Mouse (Mus musculus): ENCODE measurements around the gene Pik3r2. TPM values are rescaled to one million over a fixed set of nuclear protein-coding genes. Genes with fewer than 3 reads are reported as not detected.

The Pik3r2 gene
- total RNA-seq, 4 experiments from 2014 or later = 19.3 to 24.1 (median 22.2) TPM

DNA sequence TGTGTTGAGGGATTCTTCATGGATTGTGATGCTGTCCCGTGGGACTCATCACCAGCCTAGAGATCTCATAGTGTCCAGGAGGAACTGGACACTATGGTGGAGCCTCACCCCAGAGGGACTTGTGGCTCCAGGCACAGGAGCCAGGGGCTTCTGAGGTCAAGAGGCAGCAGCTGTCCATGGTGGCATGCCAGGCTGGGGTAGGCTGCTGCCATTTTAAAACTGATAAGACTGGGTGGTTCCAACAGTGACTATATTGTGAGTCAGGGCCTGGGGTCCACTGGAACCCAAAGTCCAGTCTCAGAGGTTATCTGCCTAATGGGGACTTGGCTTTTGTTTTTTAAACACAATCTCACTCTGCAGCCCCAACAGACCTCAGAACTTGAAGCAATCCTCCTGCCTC, 25.3 kb upstream of the Pik3r2 start:
- DNase-seq (ENCODE audit: low spot score) = no peak

DNA sequence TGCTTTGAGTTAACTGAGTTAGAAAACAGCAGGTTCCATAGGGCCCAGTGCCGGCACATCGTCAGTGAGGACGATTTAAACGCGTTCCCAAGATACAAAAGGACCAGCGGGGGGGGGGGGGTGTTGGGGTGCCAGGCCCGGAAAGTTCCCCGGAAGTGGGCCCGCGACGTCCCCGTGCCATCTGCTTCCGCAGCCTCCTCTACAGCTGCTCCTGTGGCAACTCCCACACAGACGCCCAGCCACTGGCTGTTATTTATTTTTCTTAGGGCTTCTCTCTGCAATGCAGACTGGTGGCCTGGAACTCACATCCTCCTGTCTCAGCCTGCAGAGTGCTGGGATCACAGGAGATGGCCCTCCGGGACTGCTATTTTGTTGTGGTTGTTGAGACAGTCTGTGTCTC, 24.6 kb upstream of the Pik3r2 start:
- DNase-seq (ENCODE audit: low spot score) = no peak

DNA sequence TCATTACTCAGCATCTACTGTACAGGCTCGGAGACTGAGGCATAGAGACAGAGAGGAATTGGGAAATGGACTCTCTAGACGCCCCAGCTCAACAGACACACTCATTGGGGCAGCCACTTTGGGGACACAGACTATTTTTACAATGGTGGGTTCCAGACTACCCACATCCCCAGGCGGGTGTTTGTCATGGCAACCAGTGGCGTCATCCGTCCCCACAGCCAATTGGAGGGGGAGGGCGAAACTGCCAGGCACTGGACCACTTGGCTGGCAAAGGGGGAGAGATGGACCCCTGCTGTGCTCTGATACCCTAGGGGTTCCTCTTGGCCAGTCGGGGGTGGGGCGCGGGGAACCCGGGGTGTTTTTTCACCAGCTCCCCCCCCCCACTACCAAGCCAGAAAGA, 24.1 kb upstream of the Pik3r2 start:
- no peak for DNase-seq (ENCODE audit: low spot score)

DNA sequence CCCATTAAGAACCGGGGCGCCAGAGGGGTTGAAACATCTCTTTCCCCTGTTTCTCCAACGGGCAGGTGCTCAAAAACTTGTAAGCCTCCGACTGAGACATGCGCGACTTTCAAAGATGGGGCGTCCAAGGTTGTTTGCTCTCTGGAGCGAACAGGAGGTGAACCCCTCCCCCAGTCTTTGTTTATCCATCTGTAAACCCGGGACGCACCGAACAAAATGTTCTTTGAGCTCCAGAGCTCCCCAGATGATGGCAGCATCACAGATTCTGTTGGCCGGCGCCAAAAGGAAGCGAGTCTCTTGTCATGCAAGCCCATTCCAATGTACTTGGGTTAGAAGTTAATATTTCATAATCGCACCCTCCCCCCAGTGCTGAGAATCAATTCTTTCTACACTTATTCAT, 21.8 kb upstream of the Pik3r2 start:
- DNase-seq (ENCODE audit: low spot score) = no peak

DNA sequence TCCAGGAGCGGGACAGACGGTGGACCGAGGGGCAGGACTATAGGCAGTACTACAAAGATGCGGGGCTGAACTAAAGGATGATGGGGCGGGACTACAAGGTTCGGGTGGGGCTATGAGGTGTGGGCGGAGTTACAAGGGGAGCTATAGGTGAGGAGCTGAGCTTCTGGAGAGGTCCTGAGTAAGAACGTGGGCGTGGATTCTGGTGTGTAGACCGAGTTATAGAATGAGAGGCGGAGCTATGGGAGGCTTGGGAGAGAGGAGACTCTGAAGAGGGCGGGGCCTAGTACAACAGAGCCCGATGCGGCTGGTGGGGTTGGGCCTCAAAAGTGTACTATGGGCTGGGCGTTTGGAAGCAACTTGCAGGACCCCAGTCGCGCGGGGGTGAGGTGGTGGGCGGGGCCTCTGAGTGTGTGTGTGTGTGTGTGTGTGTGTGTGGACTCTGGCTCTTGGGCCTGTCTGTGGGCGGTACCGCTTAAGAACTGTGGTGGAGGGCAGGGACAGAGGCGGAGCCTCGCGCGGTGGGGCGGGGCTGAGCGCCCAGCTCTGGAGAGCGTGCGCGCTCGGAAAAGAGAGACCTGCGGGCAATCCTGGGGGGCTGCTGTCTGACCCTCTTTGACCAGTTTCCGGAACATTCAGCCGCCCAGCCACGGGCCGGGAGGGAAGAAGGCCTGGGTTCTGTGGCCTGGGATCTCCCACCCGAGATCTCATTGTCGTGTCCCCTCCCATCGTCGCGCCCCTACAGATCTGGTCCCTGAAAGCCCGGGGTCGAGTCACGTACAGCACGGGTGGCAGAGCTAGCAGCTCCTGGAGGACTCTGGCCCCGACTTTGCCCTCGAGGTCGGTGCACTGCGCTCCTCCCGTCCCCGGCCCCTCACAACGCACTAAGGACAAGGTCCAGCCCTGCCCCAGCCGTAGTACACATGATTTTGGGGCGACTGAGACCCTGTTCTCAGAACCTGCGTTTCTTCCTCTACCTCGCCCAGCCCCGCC, 20.9 kb upstream of the Pik3r2 start:
- peak; percentile 81 for DNase-seq (ENCODE audit: low spot score)

DNA sequence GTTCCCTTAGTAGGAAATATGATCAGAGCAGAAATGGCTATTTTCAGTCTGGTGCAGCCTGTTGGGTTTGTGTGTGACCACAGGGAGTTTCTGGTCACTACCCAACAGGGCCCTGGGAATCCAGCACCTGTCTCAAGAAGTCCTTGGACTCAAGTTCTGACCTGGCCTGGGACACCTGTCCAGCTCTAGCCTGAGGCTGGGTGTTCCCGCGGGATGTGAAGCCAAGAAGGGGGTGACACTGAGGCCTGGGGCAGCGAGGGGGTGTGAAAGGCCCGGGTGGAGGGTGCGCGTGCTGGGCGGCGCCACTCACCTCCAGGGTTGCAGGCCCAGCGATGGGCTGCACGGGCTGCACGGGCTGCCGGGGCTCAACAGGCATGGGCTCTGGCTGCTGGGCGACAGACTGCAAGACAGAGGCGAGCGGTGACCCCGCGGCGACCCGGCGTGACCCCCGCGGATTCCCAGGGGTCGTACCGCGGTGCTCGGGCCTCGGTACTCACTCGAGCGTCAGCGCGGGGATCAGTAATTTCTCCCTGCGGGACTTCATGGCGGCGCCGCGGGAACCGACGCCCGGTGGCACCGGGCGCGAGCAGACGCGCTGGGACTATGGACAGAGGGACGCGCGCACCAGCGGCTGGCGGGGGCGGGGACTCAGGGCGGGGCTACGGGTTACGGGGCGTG, 20.0 kb upstream of the Pik3r2 start:
- DNase-seq (ENCODE audit: low spot score) = no peak

DNA sequence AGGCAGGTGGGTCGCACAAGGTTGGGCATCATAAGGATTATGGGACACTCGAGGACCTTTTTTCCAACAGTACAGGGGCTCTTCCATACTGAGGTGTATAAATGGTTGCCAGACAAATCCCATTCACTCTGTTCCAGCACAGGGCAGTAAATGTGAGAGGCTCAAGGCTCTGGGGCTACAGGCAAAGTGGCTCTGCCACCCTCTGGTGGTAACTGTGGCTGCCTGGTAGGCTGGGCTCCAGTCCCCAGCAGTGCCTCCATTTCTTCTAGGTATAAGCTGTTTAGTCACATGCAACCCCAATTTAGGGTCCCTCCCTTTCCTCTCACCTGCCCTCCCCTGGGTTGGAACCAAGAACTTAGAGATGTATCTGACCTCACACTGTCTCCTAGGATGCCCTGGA, 18.9 kb upstream of the Pik3r2 start:
- no peak for DNase-seq (ENCODE audit: low spot score)

DNA sequence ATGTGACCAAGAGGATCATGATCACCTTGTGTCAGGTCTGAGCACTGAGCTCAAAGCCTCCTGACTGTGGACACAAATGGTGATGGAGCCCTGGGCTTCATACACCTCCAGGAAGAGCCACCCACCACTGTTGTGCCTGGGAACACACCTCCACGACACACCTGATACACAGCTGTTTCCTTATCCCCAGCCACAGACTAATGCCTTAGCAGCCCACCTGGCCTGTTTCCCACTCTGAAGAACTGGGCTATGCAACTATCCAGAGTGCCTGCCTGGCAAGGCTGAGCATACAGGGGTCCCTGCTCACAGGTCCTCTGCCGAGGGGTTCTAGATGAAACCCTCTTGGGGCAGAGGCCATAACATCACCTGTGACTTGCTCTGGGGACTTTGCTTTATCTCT, 17.7 kb upstream of the Pik3r2 start:
- no peak for DNase-seq (ENCODE audit: low spot score)

DNA sequence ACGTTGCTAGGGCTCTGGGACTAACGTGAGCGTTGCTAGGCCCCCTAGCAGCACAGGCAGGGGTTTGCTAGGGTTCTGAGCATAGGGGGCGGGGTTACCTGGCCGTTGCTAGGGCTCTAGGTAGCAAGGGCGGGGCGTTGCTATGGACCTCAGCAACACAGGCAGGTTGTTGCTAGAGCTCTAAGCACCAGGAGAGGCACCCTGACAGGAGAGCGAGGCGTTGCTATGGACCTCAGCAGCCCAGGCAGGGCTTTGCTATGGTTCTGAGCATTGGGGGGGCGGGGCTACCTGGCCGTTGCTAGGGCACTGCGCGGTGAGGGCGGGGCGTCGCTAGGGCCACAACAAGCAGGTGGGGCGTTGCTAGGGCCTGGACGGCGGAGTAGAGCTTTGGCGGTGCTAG, 16.2 kb upstream of the Pik3r2 start:
- no peak for DNase-seq (ENCODE audit: low spot score)

DNA sequence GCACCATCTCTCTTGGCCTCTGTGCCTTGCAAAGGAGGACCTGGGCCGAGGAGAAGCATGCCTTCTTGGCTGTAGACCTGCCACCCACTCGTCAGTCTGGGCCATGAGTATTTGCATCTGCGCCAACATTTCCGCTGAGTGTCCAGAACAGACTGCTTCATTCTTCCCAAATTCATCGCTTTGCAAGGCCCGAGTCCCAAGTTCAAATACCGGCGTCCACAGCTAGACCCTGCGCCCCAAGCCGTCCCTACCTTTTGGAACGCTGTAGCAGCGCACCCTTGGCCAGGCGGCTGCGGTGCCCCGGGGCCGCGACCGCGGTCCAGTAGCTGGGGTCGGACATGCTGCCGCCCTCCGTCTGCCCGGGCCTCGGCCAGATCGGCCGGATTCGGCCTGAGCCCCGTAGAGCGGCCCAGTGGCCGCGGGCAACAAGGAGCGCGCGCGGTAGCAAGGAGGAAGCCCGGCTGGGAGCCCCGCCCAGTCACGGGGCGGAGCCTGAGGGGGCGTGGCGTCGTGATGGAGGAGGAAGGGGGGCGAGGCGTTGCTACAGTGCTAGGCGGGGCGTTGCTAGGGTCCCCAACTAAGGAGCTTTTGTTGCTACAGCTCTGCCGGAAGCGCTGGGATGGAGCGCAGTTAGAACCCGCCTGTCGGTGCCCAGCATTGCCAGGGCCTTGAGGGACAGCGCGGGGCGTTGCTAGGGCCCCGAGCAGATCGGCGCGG, 15.6 kb upstream of the Pik3r2 start:
- DNase-seq (ENCODE audit: low spot score) = peak; percentile 95

DNA sequence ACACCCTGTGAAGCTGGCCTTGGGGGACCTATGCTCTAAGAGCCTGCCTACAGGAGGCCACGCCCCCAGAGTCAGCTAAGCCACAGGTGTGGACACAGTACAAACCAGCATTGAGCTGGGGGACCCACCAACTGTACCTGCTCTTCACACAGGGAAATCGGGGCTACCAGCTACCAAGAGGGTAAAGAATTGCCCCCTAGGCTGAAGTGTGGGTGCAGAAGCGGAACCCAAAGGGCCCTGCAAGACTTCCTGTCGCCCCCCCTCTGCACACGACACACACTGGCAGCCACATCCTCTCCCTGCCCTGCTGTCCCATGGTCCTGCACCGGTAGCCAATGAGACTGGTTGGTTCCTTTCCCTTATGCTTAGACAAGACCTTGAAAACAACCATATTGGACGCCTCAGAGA, 14.8 kb upstream of the Pik3r2 start:
- DNase-seq (ENCODE audit: low spot score) = no peak

DNA sequence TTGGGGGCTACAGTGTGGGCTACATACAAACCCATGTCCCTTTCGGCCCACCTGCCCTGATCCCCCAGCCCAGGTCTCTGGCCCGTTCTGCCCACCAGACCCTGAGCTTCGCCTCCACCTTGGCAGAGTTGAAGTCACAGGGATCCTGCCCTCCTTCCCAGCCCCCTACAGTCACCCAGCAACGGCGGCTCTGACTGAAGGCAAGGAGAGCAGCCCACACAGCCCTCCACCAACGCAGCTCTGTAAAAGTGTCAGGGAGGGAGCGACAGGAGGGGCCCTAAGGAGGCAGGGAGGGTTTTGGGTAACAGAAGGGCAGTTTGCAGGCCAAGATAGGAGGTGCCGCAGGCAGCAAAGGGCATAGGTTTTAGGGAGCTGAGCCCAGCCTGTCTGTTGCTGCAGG, 14.3 kb upstream of the Pik3r2 start:
- no peak for DNase-seq (ENCODE audit: low spot score)

DNA sequence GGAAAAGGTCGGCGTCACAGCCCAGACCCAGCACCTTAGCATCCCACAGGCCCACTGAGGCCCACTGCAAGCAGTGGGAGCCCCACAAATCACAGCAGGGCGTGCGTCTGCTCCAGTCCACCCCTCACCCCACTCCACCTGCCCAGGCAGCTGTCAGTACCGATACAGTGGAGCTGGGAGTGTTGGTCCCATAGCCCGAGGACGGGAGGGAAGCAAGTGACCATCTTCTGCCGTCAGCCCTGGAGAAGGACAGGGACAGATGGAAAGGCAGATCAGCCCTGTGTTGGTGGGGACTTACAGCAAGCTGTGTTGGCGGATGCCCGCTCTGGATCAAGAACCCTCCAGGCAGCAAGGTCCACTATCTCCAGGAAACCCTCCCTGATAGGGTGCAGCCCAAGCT, 12.5 kb upstream of the Pik3r2 start:
- no peak for DNase-seq (ENCODE audit: low spot score)

DNA sequence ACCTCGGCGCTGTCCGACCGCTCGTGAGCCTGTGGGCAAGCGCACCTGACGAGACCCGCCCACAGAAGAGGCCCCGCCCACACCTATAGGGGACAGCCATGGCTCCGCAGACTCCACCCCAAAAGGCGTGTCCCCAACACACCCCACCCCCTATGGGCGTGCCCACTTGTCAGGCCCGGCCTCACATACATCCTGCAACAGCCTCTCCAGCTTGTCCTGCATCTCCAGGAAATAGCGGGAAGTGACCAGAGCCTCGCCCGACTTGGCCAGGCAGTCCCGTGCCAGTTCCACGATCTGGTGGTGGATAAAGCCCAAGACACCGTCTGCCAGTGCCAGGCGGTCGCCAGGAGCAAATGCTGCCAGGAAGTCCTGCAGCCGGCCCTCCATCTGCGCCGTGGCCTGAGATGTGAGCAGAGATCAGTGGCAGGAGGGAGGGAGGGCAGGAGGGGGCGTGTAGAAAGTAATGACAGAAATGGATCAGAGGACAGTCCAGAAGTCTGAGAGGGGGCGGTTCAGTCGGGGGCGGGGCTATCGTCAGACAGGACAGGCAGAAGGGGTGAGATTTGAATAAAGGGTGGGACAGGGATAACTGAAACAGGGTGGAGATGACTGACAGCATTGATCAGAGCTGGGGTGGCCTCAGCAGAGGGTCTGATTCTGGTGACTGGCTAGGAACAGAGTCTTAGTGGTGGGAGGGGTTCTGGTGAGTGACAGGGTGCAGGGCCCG, 11.6 kb upstream of the Pik3r2 start:
- no peak for DNase-seq (ENCODE audit: low spot score)

DNA sequence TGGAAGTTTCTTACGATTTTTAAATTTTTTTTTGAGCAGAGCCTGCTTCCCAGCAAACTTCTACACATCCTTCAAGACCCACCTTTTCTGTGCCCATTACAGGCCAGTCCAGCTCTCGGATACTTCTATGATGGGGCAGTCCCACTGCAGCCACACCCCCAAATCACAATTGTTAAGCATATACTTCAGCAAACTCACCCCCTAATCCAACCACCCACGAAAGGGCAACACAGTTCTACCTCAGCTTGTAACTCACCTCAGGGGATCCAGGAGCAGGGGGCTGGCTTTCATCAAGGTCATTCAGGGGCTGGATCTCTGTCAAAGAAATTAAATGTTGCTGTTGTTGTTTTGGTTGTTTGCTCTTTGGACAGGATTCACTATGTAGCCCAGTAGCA, 10.5 kb upstream of the Pik3r2 start:
- DNase-seq (ENCODE audit: low spot score) = no peak

DNA sequence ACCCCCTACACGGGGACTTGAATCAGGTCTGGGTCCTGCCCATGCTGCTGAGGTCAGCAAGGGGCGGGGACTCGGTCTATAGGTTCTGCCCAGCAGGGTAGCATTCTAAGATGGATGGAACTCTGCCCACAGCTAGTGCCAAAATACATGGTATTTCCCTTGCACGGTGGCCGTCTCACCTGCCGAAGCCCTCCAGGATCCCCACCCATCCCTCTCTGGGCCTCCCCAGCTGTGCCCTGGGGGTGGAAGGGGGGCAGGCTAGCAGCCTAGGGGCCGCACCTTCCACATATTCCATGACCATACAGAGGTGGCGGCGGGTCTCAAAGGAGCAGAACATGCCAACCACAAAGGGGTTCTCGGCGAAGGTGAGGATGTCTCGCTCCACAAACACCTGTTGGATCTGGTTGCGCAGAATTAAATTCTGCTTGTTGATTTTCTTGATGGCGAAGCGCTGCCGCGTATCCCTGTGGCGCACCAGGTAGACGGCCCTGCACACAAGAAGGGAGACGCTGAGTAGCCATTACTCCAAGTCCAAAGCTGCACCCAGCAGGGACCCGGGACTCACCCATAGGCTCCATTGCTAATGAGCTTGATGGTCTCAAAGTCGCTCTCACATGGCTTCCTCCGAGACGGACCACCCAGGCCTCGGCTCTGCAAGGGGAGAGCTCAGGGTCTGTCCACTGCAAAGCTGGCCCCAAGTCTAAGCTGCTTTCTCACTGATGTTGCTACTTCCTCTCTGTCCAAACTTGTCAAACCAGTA, 10.0 kb upstream of the Pik3r2 start:
- no peak for DNase-seq (ENCODE audit: low spot score)

DNA sequence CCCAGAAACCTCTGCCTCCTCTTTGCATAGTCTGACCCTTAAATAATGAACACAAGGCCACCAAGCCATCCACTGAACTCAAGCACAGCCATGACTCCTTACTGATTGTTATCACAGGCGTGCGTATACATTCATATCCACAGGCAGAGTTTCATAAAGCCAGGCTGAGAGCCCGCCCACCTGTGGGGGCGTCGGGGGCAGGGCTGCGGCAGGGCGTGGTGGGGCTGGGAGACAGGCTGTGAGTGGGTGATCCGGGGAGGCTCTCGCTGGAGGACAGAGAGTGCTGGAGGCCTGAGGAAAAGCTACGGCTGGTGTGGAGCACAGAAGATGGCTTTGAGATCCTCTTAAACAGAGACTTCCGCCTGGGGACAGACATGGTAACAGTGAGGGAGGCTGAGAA, 3.6 kb upstream of the Pik3r2 start:
- no peak for DNase-seq (ENCODE audit: low spot score)

DNA sequence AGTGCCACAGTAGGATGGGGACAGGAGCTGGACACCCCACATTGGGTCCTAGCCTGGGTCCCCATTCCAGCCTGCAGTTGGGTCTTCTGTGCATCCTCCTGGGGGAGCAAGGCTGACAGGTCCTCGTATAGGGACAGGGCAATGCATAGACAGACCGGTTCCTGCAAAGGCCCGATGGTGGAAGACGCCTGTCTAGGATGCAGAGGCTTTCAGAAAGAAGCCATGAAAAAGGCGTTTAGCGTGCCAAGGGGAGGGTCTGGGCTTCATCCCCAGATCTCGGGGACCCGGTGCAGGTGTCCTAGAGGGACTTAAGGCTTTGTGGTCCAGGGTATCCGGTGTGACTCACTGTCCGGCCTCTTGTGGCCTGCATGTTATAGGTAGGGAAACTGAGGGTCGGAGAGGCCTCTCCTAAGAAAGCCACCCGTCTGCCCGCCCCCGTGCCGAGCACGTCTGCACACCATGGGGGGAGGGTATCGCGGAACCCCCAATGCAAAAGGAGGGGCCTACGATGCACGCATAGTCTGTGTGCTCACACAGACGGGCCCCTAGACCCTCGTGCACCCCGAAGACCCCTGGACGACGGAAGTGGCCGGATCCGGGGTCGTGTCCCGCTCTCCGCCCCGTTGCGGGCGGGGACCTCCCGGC, 540 bp downstream of the Pik3r2 start:
- no peak for DNase-seq (ENCODE audit: low spot score)

DNA sequence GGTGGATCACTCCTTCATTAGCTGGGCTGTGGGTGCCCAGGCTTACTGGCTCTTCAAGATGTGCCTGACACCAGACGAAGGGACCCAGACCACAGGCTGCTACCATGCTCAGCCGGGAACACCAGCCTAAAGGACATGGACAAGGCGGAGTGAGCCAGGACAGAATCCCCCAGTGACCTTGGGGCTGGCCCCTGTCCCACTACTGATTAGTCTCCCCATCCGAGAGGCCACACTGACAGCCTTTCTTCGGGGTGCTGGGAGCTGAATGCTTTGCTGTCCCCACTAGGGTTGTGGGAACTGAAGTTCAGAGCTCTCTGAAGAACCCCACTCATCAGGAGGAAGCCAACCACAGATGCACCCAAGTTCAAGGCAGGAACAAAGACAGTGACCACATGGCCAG, 1.3 kb downstream of the Pik3r2 start:
- no peak for DNase-seq (ENCODE audit: low spot score)

DNA sequence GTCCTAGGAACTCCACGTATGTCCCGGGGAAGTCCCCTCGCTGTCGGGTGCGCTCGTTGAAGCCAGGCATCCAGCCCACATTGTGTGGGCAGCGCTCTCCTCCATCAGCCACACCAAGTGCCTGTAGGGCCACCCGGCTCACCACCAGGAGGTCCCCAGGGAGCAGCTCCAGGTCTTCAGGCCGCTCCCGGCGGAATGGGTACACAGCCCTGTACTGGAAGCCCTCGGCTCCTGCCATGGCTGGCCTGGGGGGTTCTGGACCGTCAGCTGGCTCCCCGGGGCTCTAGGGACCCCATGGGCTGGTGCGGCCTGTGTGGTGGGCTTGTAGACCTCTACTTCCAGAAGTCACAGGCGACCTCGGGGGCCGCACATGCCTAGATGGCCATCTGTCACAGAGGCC, 1.8 kb downstream of the Pik3r2 start:
- DNase-seq (ENCODE audit: low spot score) = no peak

DNA sequence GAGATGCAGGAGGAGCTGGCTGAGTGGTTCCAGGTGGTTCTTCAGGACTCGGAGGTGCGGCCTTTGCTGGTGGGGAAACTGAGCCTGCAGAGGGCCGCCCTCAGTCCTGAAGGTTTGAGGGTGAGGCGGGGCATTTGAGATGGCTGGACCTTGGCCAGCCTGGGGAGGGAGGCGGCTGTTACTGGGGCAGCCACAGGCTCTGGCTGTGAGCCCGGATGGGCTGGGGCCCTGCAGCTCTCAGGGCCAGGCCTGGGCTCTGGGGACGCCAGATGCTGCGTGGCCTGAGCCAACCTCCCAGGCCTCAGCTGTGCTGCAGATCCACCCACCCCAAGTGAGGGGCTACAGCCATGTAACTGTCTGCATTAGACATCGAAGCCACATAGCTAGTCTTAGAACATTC, 2.7 kb downstream of the Pik3r2 start:
- DNase-seq (ENCODE audit: low spot score) = peak; percentile 84

Data from heart, adult 8-10 months (tissue).